Mouse (Mus musculus): ENCODE results near the gene Kif26b. TPM values are rescaled to one million over a fixed set of nuclear protein-coding genes. Genes with fewer than 3 reads are reported as not detected.

Kif26b gene
- total RNA-seq, 2 experiments from 2014 or later: 25.9 to 27.3 TPM

DNA sequence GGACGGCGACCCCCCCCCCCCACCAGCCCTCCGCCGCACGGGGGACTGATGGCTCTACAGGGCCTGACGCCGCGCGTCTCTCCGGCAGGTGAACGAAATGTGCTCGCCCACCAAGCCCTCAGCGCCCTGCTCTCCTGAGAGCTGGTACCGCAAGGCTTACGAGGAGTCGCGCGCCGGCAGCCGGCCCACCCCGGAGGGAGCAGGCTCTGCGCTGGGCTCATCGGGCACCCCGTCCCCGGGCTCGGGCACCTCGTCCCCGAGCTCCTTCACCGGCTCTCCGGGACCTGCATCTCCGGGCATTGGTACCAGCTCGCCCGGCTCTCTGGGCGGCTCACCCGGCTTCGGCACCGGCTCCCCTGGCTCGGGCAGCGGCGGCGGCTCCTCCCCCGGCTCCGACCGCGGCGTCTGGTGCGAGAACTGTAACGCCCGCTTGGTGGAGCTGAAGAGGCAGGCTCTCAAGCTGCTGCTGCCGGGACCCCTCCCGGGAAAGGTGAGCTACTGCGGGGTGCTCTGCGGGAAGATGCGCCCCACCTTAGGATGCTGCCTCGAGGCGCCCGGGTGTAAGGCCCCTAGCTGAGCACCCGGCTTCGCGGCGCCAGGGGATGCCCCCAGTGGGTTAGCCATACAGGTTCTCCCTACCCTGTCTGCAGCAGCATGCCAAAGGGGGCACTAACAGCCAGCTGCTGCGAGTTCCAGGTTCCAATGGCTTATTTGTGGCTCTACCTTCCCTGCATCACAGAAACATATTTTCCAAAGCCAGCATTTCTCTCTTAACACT is 1.6 kb downstream of the Kif26b start:
- peak; percentile 88 to 89 for DNase-seq (ENCODE audit: low spot score in 2 of 2)

DNA sequence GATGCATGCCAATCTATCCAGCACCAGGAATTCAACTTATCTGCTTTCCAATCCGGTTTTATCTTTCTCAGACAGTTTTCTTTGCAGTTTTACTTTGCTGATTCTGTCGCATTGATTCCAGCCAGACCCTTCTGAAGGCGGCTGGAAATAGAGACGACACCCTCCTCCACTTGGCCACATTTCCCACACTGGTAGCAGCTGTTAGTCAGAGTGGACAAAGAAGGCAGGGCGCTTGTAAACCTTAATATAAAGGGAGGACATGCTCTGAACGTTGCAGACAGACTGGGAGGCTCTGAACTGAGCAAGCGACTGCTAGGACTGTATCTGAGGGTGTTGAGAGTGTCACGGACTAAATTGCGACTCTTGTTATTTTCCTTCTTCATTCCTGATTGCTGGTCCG is 11.3 kb downstream of the Kif26b start:
- DNase-seq (ENCODE audit: low spot score in 2 of 2): no peak

DNA sequence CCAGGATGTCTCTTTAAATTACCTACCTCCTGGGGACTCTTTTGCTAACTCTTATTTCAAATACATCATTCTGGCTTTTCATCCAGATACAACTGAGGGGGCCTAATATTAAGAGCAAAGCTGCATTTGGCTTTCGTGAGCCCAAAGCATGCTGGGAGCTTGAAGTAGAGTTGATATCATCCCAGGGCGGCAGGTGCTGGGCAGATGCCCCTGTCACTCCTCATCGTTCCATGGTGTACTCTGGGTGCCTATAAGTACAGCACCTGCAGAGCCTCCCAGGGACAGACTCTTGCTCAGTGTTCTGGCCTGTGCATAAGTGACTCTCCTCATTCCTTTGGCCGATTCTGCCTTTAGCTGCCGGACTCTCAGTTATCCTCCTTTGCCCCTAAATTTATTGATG is 13.5 kb downstream of the Kif26b start:
- no peak for DNase-seq (ENCODE audit: low spot score in 2 of 2)

DNA sequence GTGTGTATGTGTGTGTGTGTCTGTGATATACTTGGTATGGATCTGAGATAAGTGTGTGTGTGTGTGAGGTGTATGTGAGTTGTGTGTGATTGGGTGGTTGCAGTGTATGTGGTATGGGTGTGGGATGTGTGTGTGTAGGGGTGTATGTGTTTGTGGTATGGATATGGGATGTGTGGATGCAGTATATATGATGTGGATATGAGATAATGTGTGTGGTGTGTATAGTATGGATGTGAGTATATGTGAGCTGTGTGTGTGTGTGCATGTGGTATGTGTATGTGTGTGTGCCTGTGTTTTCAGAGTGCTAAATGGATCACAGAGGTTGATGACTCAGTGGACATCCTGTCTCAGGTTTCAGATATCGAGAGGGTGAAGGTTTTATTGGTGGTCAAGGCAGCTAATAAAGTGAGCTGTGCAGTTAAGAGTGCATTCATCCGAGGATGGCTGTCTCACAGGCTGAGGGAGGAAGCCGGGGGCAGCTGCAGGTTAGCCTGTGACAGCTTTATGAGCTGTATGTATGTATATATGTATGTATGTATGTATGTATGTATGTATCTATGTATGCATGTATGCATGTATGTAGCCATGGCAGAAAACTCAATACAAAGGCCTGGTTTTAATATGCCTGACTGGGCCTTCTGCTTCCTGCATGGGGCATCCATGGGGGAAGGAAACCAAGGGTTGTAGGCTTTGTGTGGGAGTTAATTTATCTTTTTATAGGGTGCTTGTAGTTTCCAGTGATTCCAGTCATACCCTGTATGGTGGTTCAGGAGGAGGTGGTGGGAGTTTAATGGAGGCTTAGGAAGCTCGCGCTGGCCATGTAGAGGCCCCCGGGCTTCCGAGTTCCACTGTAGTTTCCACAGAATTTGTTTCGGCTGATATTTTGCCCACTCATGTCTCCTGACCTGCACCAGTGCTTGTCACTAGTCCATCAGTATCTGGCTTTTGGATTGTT is 14.3 kb downstream of the Kif26b start:
- no peak for DNase-seq (ENCODE audit: low spot score in 2 of 2)

DNA sequence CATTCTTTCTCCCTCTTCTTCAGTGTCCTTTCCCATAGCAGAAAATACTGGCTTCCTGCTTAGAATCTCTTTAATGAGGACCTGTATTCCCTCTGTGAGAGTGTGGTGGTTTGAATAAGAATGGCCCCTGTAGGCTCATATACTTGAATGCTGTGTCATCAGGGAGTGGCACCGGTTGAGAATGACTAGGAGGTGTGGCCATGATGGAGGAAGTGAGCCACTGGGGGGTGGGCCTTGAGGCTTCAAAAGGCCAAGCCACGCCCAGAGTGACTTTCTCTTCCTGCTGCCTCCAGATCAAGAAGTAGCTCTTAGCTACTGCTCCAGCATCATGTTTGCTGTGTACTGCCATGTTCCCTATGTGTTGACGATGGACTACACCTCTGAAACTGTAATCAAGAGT is 15.7 kb downstream of the Kif26b start:
- DNase-seq (ENCODE audit: low spot score in 2 of 2): no peak

GRCm38 (mm10) chr1:178549576-178549975 is 20.7 kb downstream of the Kif26b start:
- DNase-seq (ENCODE audit: low spot score in 2 of 2): no peak

- no peak for DNase-seq (ENCODE audit: low spot score in 2 of 2)
Observed at GRCm38 (mm10) chr1:178550477-178551047, 21.6 kb downstream of the Kif26b start.

GRCm38 (mm10) chr1:178552278-178552897 is 23.5 kb downstream of the Kif26b start:
- no peak for DNase-seq (ENCODE audit: low spot score in 2 of 2)

DNA sequence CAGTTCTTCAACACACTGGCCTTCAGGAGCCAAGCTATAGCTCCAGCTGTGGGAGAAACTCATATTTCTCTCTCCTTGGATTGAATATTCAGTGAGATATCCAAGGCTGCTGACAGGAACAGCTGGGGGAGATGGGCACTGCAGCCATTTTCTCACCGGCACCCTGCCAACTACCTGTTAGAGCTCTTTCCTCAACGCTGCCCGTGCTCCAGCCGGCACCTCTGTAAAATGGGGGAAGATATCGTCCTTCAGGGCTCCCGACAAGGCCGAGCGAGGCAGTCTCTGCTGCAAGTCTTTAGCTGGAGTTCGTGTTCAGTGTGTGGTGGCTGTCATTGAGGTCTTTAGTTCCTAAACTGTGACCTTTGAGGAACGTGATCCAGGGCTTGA is 24.0 kb downstream of the Kif26b start:
- no peak for DNase-seq (ENCODE audit: low spot score in 2 of 2)

GRCm38 (mm10) chr1:178556226-178556625 is 27.3 kb downstream of the Kif26b start:
- no peak for DNase-seq (ENCODE audit: low spot score in 2 of 2)

- no peak for DNase-seq (ENCODE audit: low spot score in 2 of 2)
Observed at GRCm38 (mm10) chr1:178560043-178560442, 31.1 kb downstream of the Kif26b start.

- DNase-seq (ENCODE audit: low spot score in 2 of 2): no peak
Observed at GRCm38 (mm10) chr1:178563834-178564233, 34.9 kb downstream of the Kif26b start.

GRCm38 (mm10) chr1:178564800-178565199 is 35.9 kb downstream of the Kif26b start:
- DNase-seq (ENCODE audit: low spot score in 2 of 2): no peak

GRCm38 (mm10) chr1:178568551-178569545 is 39.9 kb downstream of the Kif26b start:
- DNase-seq (ENCODE audit: low spot score in 2 of 2): no peak

- no peak for DNase-seq (ENCODE audit: low spot score in 2 of 2)
Observed at GRCm38 (mm10) chr1:178571009-178571408, 42.1 kb downstream of the Kif26b start.

- no peak for DNase-seq (ENCODE audit: low spot score in 2 of 2)
Observed at GRCm38 (mm10) chr1:178571885-178572444, 43.0 kb downstream of the Kif26b start.

GRCm38 (mm10) chr1:178573406-178574032 is 44.6 kb downstream of the Kif26b start:
- DNase-seq (ENCODE audit: low spot score in 2 of 2): no peak

- no peak for DNase-seq (ENCODE audit: low spot score in 2 of 2)
Observed at GRCm38 (mm10) chr1:178575706-178576105, 46.8 kb downstream of the Kif26b start.

DNA sequence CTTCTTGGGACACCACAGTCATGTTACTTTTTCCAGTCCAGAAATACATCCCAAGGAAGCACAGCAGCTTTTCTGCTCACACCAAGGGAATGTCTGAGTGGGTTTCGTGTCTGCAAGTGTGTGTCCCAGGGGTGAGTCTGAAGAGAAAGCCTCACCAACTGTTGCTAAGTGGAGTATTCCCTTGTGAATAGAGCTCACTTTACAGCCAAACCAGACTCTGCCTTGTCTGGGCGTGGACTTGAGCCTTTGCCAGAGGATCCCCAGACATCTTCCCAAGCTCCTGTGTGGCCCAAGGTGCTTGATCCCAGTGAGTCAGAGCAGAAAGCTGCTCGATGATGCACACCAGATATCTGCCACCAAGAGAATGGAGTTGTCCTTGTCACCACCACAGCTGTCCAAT is 48.0 kb downstream of the Kif26b start:
- no peak for DNase-seq (ENCODE audit: low spot score in 2 of 2)

Measured in layer of hippocampus, postnatal 14 days (tissue).